Mouse (Mus musculus) central nervous system, embryonic 14 days (tissue): Measurements from ENCODE around the gene Rnf169. TPM values are rescaled to one million over a fixed set of nuclear protein-coding genes. Genes with fewer than 3 reads are reported as not detected.

Experiments
- polyA plus RNA-seq: library from polyadenylated mRNA; depleted of rRNA; stranded (reverse); fragments of >200 nt; gene quantifications from 2 replicates; pipeline ENCODE4 v1.2.3, GENCODE M21; 2012; rRNA removed

Gene Rnf169
- polyA plus RNA-seq = 8.7 and 9.6 TPM in 2 replicates

GRCm38 (mm10) chr7:99980132-99980591 is at the start of gene Rnf169:
Rnf169 (minus strand) TSS chr7:99980448.

GRCm38 (mm10) chr7:100005790-100006189 is 25.5 kb upstream of the Rnf169 start, which contains the start of gene Chrdl2:
Chrdl2 (plus strand) TSS chr7:100006172.

Other genes with a start within 250 kb of the Rnf169 start
- gene Olfr521, start 216.9 kb downstream of the Rnf169 start, polyA plus RNA-seq = not detected in 2 replicates
- gene Neu3, start 152.0 kb downstream of the Rnf169 start, polyA plus RNA-seq = 1.8 and 2.1 TPM in 2 replicates
- gene Xrra1, start 121.3 kb downstream of the Rnf169 start, polyA plus RNA-seq = 0.49 and 0.52 TPM in 2 replicates
- gene Spcs2, start 117.0 kb downstream of the Rnf169 start, polyA plus RNA-seq = 100 and 114 TPM in 2 replicates
- 0.21 and 0.54 TPM in 2 replicates for gene Chrdl2, start 25.7 kb upstream of the Rnf169 start, polyA plus RNA-seq
- gene Pold3, start 141.1 kb upstream of the Rnf169 start, polyA plus RNA-seq = 52.0 and 54.3 TPM in 2 replicates
- gene Lipt2, start 178.8 kb upstream of the Rnf169 start, polyA plus RNA-seq = 10.7 and 11.5 TPM in 2 replicates
- 2.5 and 3.2 TPM in 2 replicates for gene Kcne3, start 196.1 kb upstream of the Rnf169 start, polyA plus RNA-seq
- 25.8 and 27.1 TPM in 2 replicates for gene Pgm2l1, start 246.9 kb upstream of the Rnf169 start, polyA plus RNA-seq